Mouse (Mus musculus) heart, postnatal 4 days (tissue): ENCODE results near the gene Hectd2. TPM values are rescaled to one million over a fixed set of nuclear protein-coding genes. Genes with fewer than 3 reads are reported as not detected.

ENCODE experiments used
- DNase-seq: peaks from one replicate; pipeline ENCODE4 v3.0.0; 2021
- total RNA-seq, 2 experiments: library from RNA; stranded (reverse); gene quantifications; 2 replicates each; pipeline ENCODE4 v1.2.3; 2021

Hectd2 gene
- total RNA-seq = 1 to 10 TPM; 7.2 to 9.3 TPM

GRCm38 (mm10) chr19:36554046-36554784 is at the start of gene Hectd2:
Gene Hectd2, plus strand, starts transcription at chr19:36554639.
- DNase-seq = peak; percentile 69

GRCm38 (mm10) chr19:36504716-36505115 is 49.7 kb upstream of the Hectd2 start:
- DNase-seq = no peak

- no peak for DNase-seq
These were observed 43.1 kb upstream of the Hectd2 start for GRCm38 (mm10) chr19:36511305-36511704.

GRCm38 (mm10) chr19:36518461-36518860 is 36.0 kb upstream of the Hectd2 start:
- no peak for DNase-seq

GRCm38 (mm10) chr19:36521568-36521967 is 32.9 kb upstream of the Hectd2 start:
- no peak for DNase-seq

GRCm38 (mm10) chr19:36522558-36523195 is 31.8 kb upstream of the Hectd2 start:
- no peak for DNase-seq

GRCm38 (mm10) chr19:36525071-36525470 is 29.4 kb upstream of the Hectd2 start:
- no peak for DNase-seq

GRCm38 (mm10) chr19:36533082-36533481 is 21.4 kb upstream of the Hectd2 start:
- peak; percentile 24 for DNase-seq

- DNase-seq = peak; percentile 28
These were observed 20.3 kb upstream of the Hectd2 start for GRCm38 (mm10) chr19:36534011-36534765.

GRCm38 (mm10) chr19:36534766-36535140 is 19.7 kb upstream of the Hectd2 start:
- peak; percentile 77 for DNase-seq

- peak; percentile 6 for DNase-seq
These were observed 19.3 kb upstream of the Hectd2 start for GRCm38 (mm10) chr19:36535186-36535585.

GRCm38 (mm10) chr19:36535878-36536277 is 18.6 kb upstream of the Hectd2 start:
- no peak for DNase-seq

- no peak for DNase-seq
These were observed 17.5 kb upstream of the Hectd2 start for GRCm38 (mm10) chr19:36536929-36537328.

GRCm38 (mm10) chr19:36538528-36538927 is 15.9 kb upstream of the Hectd2 start:
- peak; percentile 55 for DNase-seq

- no peak for DNase-seq
These were observed 15.1 kb upstream of the Hectd2 start for GRCm38 (mm10) chr19:36539311-36539710.

- DNase-seq = peak; percentile 12
These were observed 14.3 kb upstream of the Hectd2 start for GRCm38 (mm10) chr19:36540012-36540606.

GRCm38 (mm10) chr19:36540776-36541175 is 13.7 kb upstream of the Hectd2 start:
- DNase-seq = no peak

GRCm38 (mm10) chr19:36553561-36554045 is 836 bp upstream of the Hectd2 start:
- DNase-seq = no peak

GRCm38 (mm10) chr19:36554785-36555595 is 551 bp downstream of the Hectd2 start:
- DNase-seq = no peak

- no peak for DNase-seq
These were observed 4.9 kb downstream of the Hectd2 start for GRCm38 (mm10) chr19:36559331-36559730.

- peak; percentile 14 for DNase-seq
These were observed 5.7 kb downstream of the Hectd2 start for GRCm38 (mm10) chr19:36560160-36560559.

GRCm38 (mm10) chr19:36561171-36561570 is 6.7 kb downstream of the Hectd2 start:
- no peak for DNase-seq
